Mouse (Mus musculus) embryonic facial prominence, embryonic 13.5 days (tissue): ENCODE measurements around the gene Ggt5. TPM values are rescaled to one million over a fixed set of nuclear protein-coding genes. Genes with fewer than 3 reads are reported as not detected.

Experiments used
- ATAC-seq: fragments of 200-750 bp; cut with Nextera tagmentation; 2 replicates; pipeline ENCODE4 v1.8.0; 2017; ENCODE audit warnings: low read depth; ENCODE audit not compliant: insufficient number of reproducible peaks, insufficient read depth, low FRiP score, low TSS enrichment
- H3K27ac ChIP-seq: fragments of 300-500 bp; sonication (generic); 2 replicates; pipeline ENCODE4 v1.5.1; 2015; ENCODE audit warnings: moderate library complexity, mild to moderate bottlenecking, inconsistent platforms
- H3K27me3 ChIP-seq: fragments of 300-500 bp; sonication (generic); 2 replicates; pipeline ENCODE4 v1.6.1; 2015; ENCODE audit warnings: mild to moderate bottlenecking, inconsistent platforms
- H3K36me3 ChIP-seq: fragments of 300-500 bp; sonication (generic); 2 replicates; pipeline ENCODE4 v1.6.1; 2015; ENCODE audit warnings: mild to moderate bottlenecking, inconsistent platforms
- H3K4me1 ChIP-seq: fragments of 300-500 bp; sonication (generic); 2 replicates; pipeline ENCODE4 v1.6.1; 2015; ENCODE audit warnings: inconsistent platforms
- H3K4me2 ChIP-seq: fragments of 300-500 bp; sonication (generic); 2 replicates; pipeline ENCODE4 v1.6.1; 2015; ENCODE audit warnings: moderate library complexity, mild to moderate bottlenecking, inconsistent platforms
- H3K4me3 ChIP-seq: fragments of 300-500 bp; sonication (generic); 2 replicates; pipeline ENCODE4 v1.5.1; 2015; ENCODE audit warnings: mild to moderate bottlenecking, inconsistent platforms
- H3K9ac ChIP-seq: fragments of 300-500 bp; sonication (generic); 2 replicates; pipeline ENCODE4 v1.6.1; 2015; ENCODE audit warnings: mild to moderate bottlenecking, inconsistent platforms
- H3K9me3 ChIP-seq: fragments of 300-500 bp; sonication (generic); 2 replicates; pipeline ENCODE4 v1.6.1; 2016; ENCODE audit warnings: inconsistent platforms
- WGBS: fragments of 180-500 bp; shearing (Covaris S2); methylation state at CpG from one replicate; pipeline ENCODE4 v1.1.7; 2015; ENCODE audit warnings: mixed read lengths; 5-methylcytosine and 5-hydroxymethylcytosine counted together
- polyA plus RNA-seq: library from polyadenylated mRNA; unstranded; fragments of >200 nt; fragmentation: Nextera tagmentation; extraction: Ambion mirVana; gene quantifications from 2 replicates; pipeline ENCODE4 v1.2.1, GENCODE M21; 2015

The Ggt5 gene
- polyA plus RNA-seq, 1 experiment from 2014 or later, result 0.96 TPM

DNA sequence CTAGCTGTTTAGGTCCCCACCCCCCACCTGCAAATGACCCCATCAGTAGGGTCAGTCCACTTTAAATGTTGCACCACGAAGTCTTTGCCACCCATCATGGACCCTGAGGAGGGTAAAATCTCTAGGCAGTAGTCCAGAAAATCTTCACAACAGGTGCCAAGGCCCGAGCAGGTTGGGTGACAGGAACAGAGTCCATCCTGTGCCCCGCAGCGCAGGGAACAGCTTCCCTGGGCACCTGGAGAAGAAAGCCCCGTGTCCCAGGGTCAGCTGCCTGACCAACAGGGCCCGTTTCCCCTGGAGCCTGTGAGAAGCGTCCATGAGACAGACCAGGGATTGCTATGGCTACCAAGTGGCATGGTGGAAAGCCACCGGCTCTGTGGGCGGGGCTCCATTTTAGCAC lies 53.3 kb downstream of the Ggt5 start:
- no peak overlapping the region for H3K9ac ChIP-seq
- H3K4me1 ChIP-seq, result peaks cover 13% of the 10 kb centered on the region
- peaks cover 17% of the 10 kb centered on the region for H3K36me3 ChIP-seq
- H3K27me3 ChIP-seq, result no peaks in the 10 kb centered on the region
- no peak overlapping the region for H3K4me2 ChIP-seq
- WGBS, result 81% methylated on average over 9 of the region's 9 CpGs
- ATAC-seq, result no peak
- no peak overlapping the region for H3K27ac ChIP-seq
- H3K9me3 ChIP-seq, result no peaks in the 10 kb centered on the region
- no peak overlapping the region for H3K4me3 ChIP-seq

DNA sequence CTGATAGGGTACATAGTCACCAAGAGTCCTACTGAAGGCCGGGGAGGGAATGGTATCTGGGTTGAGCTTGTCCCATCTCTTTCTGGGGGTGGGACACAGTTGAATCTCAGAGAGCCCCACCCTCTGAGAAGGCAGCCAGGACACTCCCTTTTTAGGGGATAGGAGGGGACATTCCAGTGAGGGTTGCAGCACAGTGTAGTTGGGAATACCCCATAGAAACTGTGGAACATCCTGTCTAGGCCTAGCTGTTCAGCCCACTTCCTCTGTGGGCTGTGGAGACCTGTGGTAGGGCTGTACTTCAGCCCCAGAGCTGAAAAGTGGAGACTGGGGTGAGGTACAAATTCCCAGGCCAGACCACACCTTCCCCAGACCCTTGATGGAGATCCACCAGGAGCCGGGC lies 53.8 kb downstream of the Ggt5 start:
- H3K27ac ChIP-seq, result no peak overlapping the region
- peaks cover 21% of the 10 kb centered on the region for H3K36me3 ChIP-seq
- H3K9ac ChIP-seq, result no peak overlapping the region
- peaks cover 13% of the 10 kb centered on the region for H3K4me1 ChIP-seq
- no peak overlapping the region for H3K4me3 ChIP-seq
- H3K27me3 ChIP-seq, result no peaks in the 10 kb centered on the region
- WGBS, result 84% methylated on average over 2 of the region's 2 CpGs
- H3K4me2 ChIP-seq, result no peak overlapping the region
- no peaks in the 10 kb centered on the region for H3K9me3 ChIP-seq
- no peak for ATAC-seq

DNA sequence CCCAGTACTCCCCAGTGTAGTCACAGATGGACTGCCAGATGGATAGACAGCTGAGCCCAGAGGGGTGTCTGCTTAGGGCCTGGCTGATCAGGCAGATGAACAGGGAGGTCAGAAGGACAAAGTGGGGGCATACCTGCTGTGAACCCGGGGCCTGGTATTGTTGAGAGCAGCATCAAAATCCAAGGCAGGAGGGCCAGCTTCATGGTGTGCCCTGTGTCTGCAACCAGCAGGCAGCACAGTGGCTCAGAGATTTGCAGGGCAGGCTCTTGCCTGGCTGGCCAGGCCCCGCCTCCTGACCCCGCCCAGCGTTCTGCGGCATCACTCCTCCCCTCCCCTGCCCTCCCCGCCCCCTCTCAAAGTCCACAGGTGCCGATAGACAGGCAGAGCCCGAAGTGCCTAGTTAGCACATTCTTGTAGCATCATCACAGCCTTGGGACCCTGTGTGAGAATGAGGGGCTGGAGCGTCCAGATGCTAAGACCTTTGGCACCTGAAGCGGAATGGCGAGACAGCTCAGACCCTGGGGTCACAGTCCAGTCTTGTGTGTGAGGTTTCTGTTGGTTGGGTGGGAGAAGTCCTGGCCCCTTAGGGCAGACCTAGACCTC lies 54.7 kb downstream of the Ggt5 start, which contains the start of gene Susd2:
Gene Susd2, minus strand, starts transcription at position 268 of the 603 bp plus-strand sequence.
- ATAC-seq, result no peak
- no peak within 1 kb of the TSS; the same call in 1 of the 2 replicates for H3K27ac ChIP-seq
- H3K9ac ChIP-seq, result peak within 1 kb of the TSS; percentile 36

DNA sequence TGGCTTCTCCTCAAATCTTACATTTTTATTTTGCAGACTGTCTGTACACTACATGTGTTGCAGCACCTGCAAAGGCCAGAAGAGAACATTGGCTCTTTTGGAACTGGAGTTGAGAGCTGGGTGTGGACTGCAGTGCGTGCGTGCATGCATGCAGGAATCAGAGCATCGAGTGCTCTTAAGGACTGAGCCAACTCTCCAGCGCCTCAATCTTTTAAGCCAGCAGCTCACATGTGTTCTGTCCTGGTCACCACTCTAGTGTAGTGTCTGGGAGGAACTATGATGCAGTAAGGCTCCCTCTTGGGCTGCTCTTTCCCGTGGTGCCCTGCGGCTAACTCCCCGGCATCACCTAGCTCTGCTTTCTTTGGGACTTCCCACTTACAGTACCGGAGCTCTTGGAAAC lies 56.5 kb downstream of the Ggt5 start:
- 93% methylated on average over 8 of the region's 8 CpGs for WGBS
- no peak for ATAC-seq
- Histone ChIP-seq H3K9ac (no peak overlapping the region), H3K9me3 (no peaks in the 10 kb centered on the region), H3K4me3 (no peak overlapping the region), H3K27me3 (no peaks in the 10 kb centered on the region), H3K36me3 (peaks cover 49% of the 10 kb centered on the region), H3K27ac (no peak overlapping the region), H3K4me1 (peaks cover 13% of the 10 kb centered on the region), H3K4me2 (no peak overlapping the region)

More for the DNA sequence above, 54.7 kb downstream of the Ggt5 start, which contains the start of gene Susd2:
- Histone ChIP-seq H3K4me2 (peak within 1 kb of the TSS; percentile 51), H3K27me3 (no peaks in the 10 kb centered on the region), H3K36me3 (peaks cover 31% of the 10 kb centered on the region), H3K9me3 (no peaks in the 10 kb centered on the region), H3K4me1 (peaks cover 13% of the 10 kb centered on the region), H3K4me3 (0 out of 2 replicates have a peak within 1 kb of the TSS, but pooled peaks have one; percentile 14)
- WGBS, result 6% methylated on average over 6 of the region's 11 CpGs

DNA sequence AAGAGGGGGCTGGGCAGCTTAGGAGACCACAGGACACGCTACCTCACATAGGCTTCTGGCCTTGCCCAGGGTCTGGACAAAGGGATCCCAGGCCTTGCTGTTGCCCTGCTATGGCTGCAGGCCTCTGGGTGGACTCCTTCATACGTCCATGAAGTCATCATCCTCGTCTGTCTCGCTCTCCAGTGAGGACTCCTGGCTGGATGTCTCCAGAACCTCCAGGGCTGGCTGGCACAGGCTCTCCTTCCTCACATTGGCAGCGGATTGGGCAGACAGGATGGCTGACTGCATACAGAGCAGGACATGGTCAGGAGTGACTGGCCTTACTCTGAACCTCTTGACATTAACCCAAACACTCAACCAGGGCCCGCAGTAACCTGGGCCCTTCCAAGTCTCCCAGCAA lies 57.3 kb downstream of the Ggt5 start:
- Histone ChIP-seq H3K27ac (no peak overlapping the region), H3K9me3 (no peaks in the 10 kb centered on the region), H3K9ac (no peak overlapping the region), H3K4me2 (no peak overlapping the region), H3K4me1 (peaks cover 13% of the 10 kb centered on the region), H3K27me3 (no peaks in the 10 kb centered on the region), H3K36me3 (peaks cover 56% of the 10 kb centered on the region), H3K4me3 (no peak overlapping the region)
- no peak for ATAC-seq
- 90% methylated on average over 6 of the region's 6 CpGs for WGBS

DNA sequence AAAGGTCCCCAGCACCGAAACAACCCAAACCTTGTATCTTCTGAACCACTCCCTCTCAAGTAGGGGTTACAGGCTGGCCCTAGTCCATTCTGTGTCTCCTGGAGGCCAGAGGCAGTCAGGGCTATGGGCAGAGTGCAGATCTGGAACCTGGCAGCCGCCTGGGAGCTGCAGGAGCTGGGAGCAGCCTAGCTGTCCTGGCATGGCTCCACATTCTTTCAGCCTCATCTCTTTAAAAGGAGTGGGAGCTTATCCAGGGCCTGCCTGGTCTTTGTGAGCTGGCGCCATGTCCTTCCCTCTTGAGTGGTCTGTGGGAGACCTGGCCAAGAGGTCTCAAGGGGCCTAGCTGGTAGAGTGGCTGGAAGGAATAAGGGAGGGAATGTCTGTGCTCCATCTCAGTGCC lies 58.2 kb downstream of the Ggt5 start:
- no peak overlapping the region for H3K4me2 ChIP-seq
- 90% methylated on average over 3 of the region's 3 CpGs for WGBS
- peaks cover 66% of the 10 kb centered on the region for H3K36me3 ChIP-seq
- ATAC-seq, result no peak
- no peaks in the 10 kb centered on the region for H3K27me3 ChIP-seq
- H3K27ac ChIP-seq, result no peak overlapping the region; the same call in 1 of the 2 replicates
- peaks cover 13% of the 10 kb centered on the region for H3K4me1 ChIP-seq
- no peak overlapping the region for H3K9ac ChIP-seq
- no peaks in the 10 kb centered on the region for H3K9me3 ChIP-seq
- H3K4me3 ChIP-seq, result no peak overlapping the region

DNA sequence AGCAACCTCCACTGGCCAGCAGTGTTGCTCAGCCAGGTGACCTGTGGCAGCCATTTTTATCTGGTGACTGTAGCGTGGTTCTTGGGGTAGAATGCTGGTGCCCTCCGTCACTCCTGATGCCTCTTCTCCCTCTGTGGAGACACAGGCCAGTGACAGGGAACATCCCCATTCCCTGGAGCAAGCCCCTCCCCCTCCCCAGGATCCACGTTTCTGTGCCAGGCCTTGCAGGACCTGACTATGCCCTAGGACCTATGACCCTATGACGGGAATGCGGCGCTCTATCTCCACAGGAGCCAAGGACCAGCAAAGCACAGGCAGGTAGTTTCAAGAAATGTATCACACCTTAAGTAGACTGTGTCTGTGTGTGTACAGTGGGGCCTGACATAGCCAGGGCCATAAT lies 59.0 kb downstream of the Ggt5 start:
- Histone ChIP-seq H3K4me1 (peaks cover 10% of the 10 kb centered on the region), H3K9me3 (no peaks in the 10 kb centered on the region), H3K36me3 (peaks cover 73% of the 10 kb centered on the region), H3K27me3 (no peaks in the 10 kb centered on the region), H3K4me2 (no peak overlapping the region), H3K4me3 (no peak overlapping the region), H3K9ac (no peak overlapping the region), H3K27ac (no peak overlapping the region)
- ATAC-seq, result no peak
- WGBS, result 90% methylated on average over 6 of the region's 6 CpGs

DNA sequence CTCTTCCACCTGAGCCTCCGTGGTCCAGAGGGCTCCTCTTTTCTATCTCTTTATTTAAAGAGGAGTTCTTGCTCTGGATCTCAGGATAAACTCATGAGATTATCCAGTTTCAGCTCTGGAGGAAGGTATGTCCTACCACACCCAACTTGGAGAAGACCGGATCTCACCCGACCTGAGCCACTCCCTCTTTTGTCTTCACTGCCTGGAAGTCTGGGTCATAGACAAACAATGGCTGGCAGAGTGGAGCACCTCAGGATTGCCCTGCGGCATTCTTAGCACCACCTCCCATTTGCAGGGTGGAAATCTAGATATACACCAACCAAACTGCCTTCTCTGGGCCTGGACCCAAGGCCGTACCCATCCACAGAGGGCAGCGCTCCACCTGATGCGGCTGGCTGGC lies 59.9 kb downstream of the Ggt5 start:
- no peak for ATAC-seq
- Histone ChIP-seq H3K9me3 (no peaks in the 10 kb centered on the region), H3K27ac (no peak overlapping the region), H3K9ac (no peak overlapping the region), H3K4me3 (no peak overlapping the region), H3K27me3 (no peaks in the 10 kb centered on the region), H3K4me1 (peaks cover 2% of the 10 kb centered on the region), H3K36me3 (peaks cover 82% of the 10 kb centered on the region), H3K4me2 (no peak overlapping the region)
- WGBS, result 90% methylated on average over 7 of the region's 7 CpGs

DNA sequence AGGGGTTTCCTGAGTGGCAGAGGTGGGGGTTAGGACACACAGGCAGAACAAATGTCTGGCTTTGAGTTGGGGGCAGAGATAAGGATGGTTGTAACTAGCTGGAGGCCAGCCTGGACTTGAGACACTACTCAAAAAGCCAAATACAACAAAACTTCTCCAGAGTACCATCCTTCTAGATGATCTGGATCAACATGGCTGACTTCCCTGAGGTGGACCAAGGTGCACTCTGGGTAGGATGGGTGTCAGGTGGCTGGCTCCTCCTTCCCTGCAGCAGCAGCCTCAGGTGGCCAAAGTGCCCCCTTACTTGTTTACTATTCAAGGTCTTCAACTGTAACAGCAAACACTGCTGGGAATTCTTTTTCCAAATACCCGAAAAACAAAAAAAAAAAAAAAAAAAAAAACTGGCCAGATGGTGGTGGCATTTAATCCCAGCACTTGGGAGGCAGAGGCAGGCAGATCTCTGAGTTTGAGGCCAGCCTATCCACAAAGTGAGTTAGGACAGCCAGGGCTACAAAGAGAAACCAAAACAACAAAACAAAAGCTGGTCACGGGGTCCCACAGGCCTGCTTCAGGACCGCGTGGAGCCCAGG lies 60.4 kb downstream of the Ggt5 start:
- no peaks in the 10 kb centered on the region for H3K4me1 ChIP-seq
- H3K36me3 ChIP-seq, result peaks cover 87% of the 10 kb centered on the region
- no peak overlapping the region for H3K9ac ChIP-seq
- H3K9me3 ChIP-seq, result no peaks in the 10 kb centered on the region
- no peak for ATAC-seq
- H3K4me2 ChIP-seq, result no peak overlapping the region
- no peaks in the 10 kb centered on the region for H3K27me3 ChIP-seq
- H3K27ac ChIP-seq, result no peak overlapping the region
- 91% methylated on average over 4 of the region's 4 CpGs for WGBS
- H3K4me3 ChIP-seq, result no peak overlapping the region

DNA sequence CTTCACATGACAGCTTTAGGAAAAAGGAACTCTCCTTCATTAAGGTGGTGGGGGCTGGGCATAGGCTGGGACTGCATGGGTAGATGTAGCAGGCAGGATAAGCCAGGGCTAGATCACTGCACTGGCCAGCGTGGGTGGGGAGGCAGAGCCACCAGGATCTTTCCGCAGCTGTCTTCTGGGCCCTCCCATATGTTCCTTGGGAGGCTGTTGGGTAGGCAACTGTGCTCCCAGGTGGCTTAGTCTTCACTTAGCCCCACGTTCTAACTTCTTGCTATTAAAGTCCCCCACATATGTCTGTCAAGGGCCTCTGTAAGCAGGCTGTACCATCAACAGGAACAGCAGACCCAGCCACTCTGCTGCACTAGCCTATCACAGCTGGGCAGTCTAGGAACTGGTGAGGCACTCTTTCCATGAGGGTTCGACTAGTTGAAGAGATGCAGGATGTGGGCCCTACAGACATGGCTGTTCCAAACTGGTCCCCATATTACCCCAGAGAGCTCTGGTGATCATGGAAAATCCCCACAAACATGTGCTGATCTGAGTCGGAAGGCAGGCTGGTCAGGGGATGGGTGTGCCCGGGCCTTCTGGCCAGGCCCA lies 61.3 kb downstream of the Ggt5 start:
- Histone ChIP-seq H3K27ac (no peak overlapping the region), H3K9me3 (no peaks in the 10 kb centered on the region), H3K4me2 (no peak overlapping the region), H3K27me3 (no peaks in the 10 kb centered on the region), H3K36me3 (peaks cover 95% of the 10 kb centered on the region), H3K4me1 (no peaks in the 10 kb centered on the region), H3K9ac (no peak overlapping the region), H3K4me3 (no peak overlapping the region)
- no peak for ATAC-seq
- WGBS, result 89% methylated on average over 6 of the region's 6 CpGs

DNA sequence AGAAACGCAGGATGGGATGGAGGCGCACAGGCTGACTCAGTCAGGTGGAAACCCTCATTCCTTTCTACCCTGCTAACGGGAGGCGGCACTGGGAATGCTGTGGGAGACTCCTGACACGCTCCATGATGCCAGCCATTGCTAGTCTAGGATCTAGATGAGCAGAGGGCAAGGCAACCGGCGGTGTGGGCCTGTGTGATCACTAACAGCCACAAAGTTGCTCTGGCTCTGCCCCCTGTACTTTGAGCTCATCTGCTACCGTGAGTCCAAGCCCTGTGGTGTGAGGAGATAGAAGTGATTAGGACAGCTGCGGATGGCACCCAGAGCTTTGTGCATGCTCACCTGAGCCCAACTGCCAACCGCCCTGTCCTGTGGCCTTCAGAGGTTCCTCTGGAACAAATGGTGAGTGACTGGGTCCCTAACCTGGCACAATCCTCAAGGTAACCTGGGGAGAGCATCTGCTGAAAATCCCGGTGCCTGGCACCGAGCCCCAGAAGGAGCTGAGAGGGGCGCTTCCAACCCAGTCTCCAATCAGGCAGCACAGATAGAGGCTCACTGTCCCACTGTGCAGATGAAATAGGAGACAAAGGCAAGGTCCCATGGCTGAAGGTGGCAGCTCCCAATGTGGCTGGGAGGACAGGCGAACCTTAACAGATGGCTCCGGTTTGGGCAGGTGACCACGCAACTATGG lies 62.4 kb downstream of the Ggt5 start:
- Histone ChIP-seq H3K27ac (no peak overlapping the region), H3K27me3 (no peaks in the 10 kb centered on the region), H3K9me3 (no peaks in the 10 kb centered on the region), H3K36me3 (peaks cover 98% of the 10 kb centered on the region), H3K4me1 (no peaks in the 10 kb centered on the region), H3K4me2 (no peak overlapping the region), H3K9ac (no peak overlapping the region), H3K4me3 (no peak overlapping the region)
- WGBS, result 95% methylated on average over 16 of the region's 16 CpGs
- ATAC-seq, result no peak
